Mouse (Mus musculus): ENCODE measurements around the gene Gm21983. TPM values are rescaled to one million over a fixed set of nuclear protein-coding genes. Genes with fewer than 3 reads are reported as not detected.

Gm21983 gene
- polyA plus RNA-seq, 1 experiment from 2014 or later, result not detected

DNA sequence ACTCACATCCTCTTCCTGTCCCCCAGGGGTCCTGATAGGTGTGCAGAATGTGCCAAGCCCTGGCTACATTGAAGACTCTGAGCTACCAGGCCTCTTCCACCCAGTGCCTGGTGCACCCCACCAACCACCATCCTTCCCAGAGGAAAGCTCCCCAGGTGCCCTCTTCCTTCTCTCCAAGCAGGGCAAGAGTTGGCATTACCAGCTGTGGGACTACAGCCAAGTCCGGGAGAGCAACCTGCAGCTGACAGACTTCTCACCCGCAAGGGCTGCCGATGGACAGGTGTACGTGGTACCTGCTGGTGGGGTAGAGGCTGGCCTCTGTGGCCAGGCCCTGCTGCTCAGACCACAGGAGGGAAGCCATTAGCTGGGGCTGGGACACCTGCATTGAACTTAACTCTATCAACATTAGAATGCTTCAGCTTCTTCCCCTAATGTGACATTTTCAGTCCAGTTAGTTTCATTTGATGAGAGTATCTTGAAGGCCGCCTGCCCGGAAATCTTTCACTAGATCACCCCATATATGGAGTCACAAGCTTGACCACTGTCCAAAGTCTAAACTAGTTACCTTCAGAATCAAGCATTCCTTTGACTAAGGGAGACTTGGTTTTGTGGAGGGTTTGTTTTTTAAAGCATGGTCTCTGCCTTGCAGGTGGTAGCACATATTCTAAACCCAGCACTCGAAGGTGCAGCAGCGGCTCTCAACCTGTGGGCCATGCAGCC is 23.0 kb upstream of the Gm21983 start:
- TF ChIP-seq CTCF (IDR thresholded peaks at IDR 0.05; ENCODE audit: low read depth), result no peak
- TF ChIP-seq EP300 (IDR thresholded peaks at IDR 0.05; ENCODE audit: low read depth), result no peak
- Histone ChIP-seq H3K27me3 (ENCODE audit: insufficient read depth, low read length) (no peaks in the 10 kb centered on the region), H3K36me3 (replicated peaks; ENCODE audit: insufficient read depth, low read length) (peaks cover 20% of the 10 kb centered on the region), H3K27ac (ENCODE audit: low read depth) (no peak overlapping the region), H3K9ac (replicated peaks) (no peak overlapping the region), H3K4me3 (ENCODE audit: low read depth, low read length) (no peak overlapping the region), H3K4me1 (ENCODE audit: insufficient read depth) (no peaks in the 10 kb centered on the region), H3K9me3 (ENCODE audit: low read length) (no peaks in the 10 kb centered on the region), H3K4me2 (ENCODE audit: low read depth, low read length) (no peak overlapping the region)
- ATAC-seq (no peak), DNase-seq (no peak)
- WGBS (ENCODE audit: insufficient replicate concordance), result 87% methylated on average over 8 of the region's 8 CpGs

DNA sequence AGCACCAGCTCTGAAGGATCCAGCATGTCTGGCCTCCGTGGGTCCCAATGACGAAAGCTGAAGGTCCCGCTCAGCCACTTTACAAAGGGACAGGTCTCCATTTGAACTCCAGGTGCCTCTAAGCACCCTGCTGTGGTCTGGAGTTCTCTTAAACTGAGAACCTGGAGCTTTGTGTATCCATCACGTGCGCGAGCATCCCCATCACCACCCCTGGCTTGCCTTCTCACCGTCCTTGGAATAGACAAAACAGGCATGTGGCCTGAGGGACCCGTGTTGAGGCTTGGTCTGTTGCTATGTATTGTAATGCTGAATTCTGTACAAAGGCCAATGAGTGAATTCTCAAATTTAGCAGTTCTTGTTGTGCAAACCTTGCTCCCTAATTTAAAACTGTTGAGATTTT is 17.9 kb upstream of the Gm21983 start:
- no peaks in the 10 kb centered on the region for H3K27me3 ChIP-seq (ENCODE audit: insufficient read depth, low read length)
- H3K36me3 ChIP-seq (replicated peaks; ENCODE audit: insufficient read depth, low read length), result peaks cover 16% of the 10 kb centered on the region
- no peaks in the 10 kb centered on the region for H3K9me3 ChIP-seq (ENCODE audit: low read length)
- TF ChIP-seq EP300 (IDR thresholded peaks at IDR 0.05; ENCODE audit: low read depth), result no peak
- TF ChIP-seq CTCF (IDR thresholded peaks at IDR 0.05; ENCODE audit: low read depth), result no peak
- no peak overlapping the region for H3K9ac ChIP-seq (replicated peaks)
- ATAC-seq (no peak), DNase-seq (no peak)
- H3K27ac ChIP-seq (ENCODE audit: low read depth), result no peak overlapping the region
- 77% methylated on average over 8 of the region's 8 CpGs for WGBS (ENCODE audit: insufficient replicate concordance)
- H3K4me1 ChIP-seq (ENCODE audit: insufficient read depth), result peaks cover 18% of the 10 kb centered on the region
- H3K4me2 ChIP-seq (ENCODE audit: low read depth, low read length), result no peak overlapping the region
- no peak overlapping the region for H3K4me3 ChIP-seq (ENCODE audit: low read depth, low read length)

- Histone ChIP-seq H3K27me3 (ENCODE audit: insufficient read depth, low read length) (no peaks in the 10 kb centered on the region), H3K36me3 (replicated peaks; ENCODE audit: insufficient read depth, low read length) (peaks cover 18% of the 10 kb centered on the region), H3K9me3 (ENCODE audit: low read length) (no peaks in the 10 kb centered on the region), H3K4me3 (ENCODE audit: low read depth, low read length) (no peak overlapping the region), H3K4me1 (ENCODE audit: insufficient read depth) (peaks cover 18% of the 10 kb centered on the region), H3K27ac (ENCODE audit: low read depth) (0 out of 2 replicates have a peak overlapping the region, but pooled peaks have one; percentile 22), H3K9ac (replicated peaks) (no peak overlapping the region), H3K4me2 (ENCODE audit: low read depth, low read length) (no peak overlapping the region)
- TF ChIP-seq CTCF (IDR thresholded peaks at IDR 0.05; ENCODE audit: low read depth), result no peak
- no peak for TF ChIP-seq EP300 (IDR thresholded peaks at IDR 0.05; ENCODE audit: low read depth)
- DNase-seq, result no peak
- no peak for ATAC-seq
These were observed 17.5 kb upstream of the Gm21983 start for GRCm38 (mm10) chr7:27198355-27198754.

DNA sequence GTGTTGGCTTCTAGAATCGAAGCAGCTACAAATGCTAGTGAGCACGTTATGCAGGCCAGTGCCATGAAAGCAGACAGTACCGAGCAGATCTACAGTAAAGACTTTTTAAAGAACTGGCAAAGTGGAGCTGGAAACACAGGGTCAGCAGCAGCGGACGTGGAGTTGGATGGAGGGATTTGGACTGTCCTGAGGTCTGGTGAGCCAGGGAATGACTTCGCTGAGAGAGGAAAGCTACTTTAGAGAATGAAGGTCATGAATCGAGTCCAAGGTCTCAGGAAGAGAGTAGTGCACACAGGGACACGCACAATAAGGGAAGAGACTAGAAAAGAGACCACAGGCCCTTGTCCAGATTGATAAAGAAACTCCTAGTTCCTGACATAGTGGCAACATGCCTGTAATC is 16.7 kb upstream of the Gm21983 start:
- H3K4me2 ChIP-seq (ENCODE audit: low read depth, low read length), result no peak overlapping the region
- H3K4me1 ChIP-seq (ENCODE audit: insufficient read depth), result peaks cover 18% of the 10 kb centered on the region
- H3K9ac ChIP-seq (replicated peaks), result no peak overlapping the region
- ATAC-seq (no peak), DNase-seq (no peak)
- TF ChIP-seq EP300 (IDR thresholded peaks at IDR 0.05; ENCODE audit: low read depth) (no peak), CTCF (IDR thresholded peaks at IDR 0.05; ENCODE audit: low read depth) (no peak)
- no peaks in the 10 kb centered on the region for H3K9me3 ChIP-seq (ENCODE audit: low read length)
- H3K4me3 ChIP-seq (ENCODE audit: low read depth, low read length), result no peak overlapping the region
- peaks cover 18% of the 10 kb centered on the region for H3K36me3 ChIP-seq (replicated peaks; ENCODE audit: insufficient read depth, low read length)
- WGBS (ENCODE audit: insufficient replicate concordance), result 80% methylated on average over 8 of the region's 8 CpGs
- H3K27me3 ChIP-seq (ENCODE audit: insufficient read depth, low read length), result no peaks in the 10 kb centered on the region
- peak overlapping the region; percentile 22; the same call in 1 of the 2 replicates for H3K27ac ChIP-seq (ENCODE audit: low read depth)

GRCm38 (mm10) chr7:27197136-27197535 is 16.2 kb upstream of the Gm21983 start:
- Histone ChIP-seq H3K27ac (ENCODE audit: low read depth) (0 out of 2 replicates have a peak overlapping the region, but pooled peaks have one; percentile 22), H3K9me3 (ENCODE audit: low read length) (no peaks in the 10 kb centered on the region), H3K4me3 (ENCODE audit: low read depth, low read length) (no peak overlapping the region), H3K9ac (replicated peaks) (no peak overlapping the region), H3K36me3 (replicated peaks; ENCODE audit: insufficient read depth, low read length) (peaks cover 23% of the 10 kb centered on the region), H3K27me3 (ENCODE audit: insufficient read depth, low read length) (no peaks in the 10 kb centered on the region), H3K4me2 (ENCODE audit: low read depth, low read length) (no peak overlapping the region), H3K4me1 (ENCODE audit: insufficient read depth) (peaks cover 18% of the 10 kb centered on the region)
- WGBS (ENCODE audit: insufficient replicate concordance), result 78% methylated on average over 3 of the region's 3 CpGs
- ATAC-seq (no peak), DNase-seq (no peak)
- TF ChIP-seq CTCF (IDR thresholded peaks at IDR 0.05; ENCODE audit: low read depth), result no peak
- no peak for TF ChIP-seq EP300 (IDR thresholded peaks at IDR 0.05; ENCODE audit: low read depth)

DNA sequence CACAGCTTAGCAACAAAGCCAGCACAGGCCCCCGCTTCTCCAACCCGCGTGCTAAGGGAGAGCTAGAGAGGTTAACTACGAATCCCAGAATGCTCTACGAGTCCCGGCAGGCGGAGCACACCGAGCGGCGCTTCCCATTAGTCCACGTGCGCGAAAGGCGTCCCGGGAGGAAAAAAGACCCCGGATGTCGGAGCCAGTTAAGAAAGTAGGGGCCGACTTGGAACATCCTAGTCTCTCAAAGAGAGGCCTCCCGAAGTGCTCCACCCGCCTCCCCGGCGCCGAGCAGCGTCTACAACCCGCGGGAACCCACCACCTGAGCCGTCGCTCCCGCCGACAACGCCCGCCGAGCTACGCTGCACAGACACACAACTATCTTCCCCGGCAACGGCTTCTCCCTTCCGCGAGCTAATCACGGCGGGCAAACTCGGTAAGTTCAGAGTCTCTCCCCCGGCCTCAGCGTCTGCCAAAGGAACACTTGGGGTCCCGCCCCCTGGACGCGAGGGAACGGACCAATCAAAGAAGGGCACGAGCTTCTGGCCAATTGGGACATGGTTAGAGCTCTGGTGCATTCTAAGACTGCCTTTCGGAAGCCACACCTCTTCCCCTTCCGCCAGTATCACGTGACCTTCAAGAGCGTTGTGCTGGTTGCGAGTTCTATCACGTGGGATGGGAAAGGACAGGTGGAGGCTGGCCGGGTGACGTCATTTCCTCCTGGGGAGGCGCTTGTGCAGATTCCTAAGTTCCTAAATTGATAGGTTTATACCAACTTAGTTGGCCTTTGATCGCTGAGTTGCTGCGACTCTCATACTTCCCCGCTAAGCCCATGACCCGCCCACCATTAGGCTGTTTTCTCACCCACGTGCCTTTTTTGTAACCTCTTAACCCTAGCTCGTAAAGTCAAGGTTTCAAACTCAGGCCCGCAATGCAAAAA is 15.1 kb upstream of the Gm21983 start, which contains the start of the genes BC024978 and Snrpa:
BC024978 (plus strand) TSS at position 101 of the 931 bp plus-strand sequence.
Snrpa (minus strand) TSS at position 591 of the 931 bp plus-strand sequence.
- DNase-seq, result peak; percentile 94
- peak; percentile 98 for ATAC-seq

More for the DNA sequence above, 15.1 kb upstream of the Gm21983 start, which contains the start of the genes BC024978 and Snrpa:
- H3K27ac ChIP-seq (ENCODE audit: low read depth), result peak within 1 kb of the TSS; percentile 99
- WGBS (ENCODE audit: insufficient replicate concordance), result under 1% methylated on average over 64 of the region's 64 CpGs
- H3K4me3 ChIP-seq (ENCODE audit: low read depth, low read length), result peak within 1 kb of the TSS; percentile 73
- H3K27me3 ChIP-seq (ENCODE audit: insufficient read depth, low read length), result no peaks in the 10 kb centered on the region
- H3K9me3 ChIP-seq (ENCODE audit: low read length), result no peaks in the 10 kb centered on the region
- H3K4me2 ChIP-seq (ENCODE audit: low read depth, low read length), result peak within 1 kb of the TSS; percentile 79
- H3K4me1 ChIP-seq (ENCODE audit: insufficient read depth), result peaks cover 18% of the 10 kb centered on the region
- TF ChIP-seq CTCF (IDR thresholded peaks at IDR 0.05; ENCODE audit: low read depth) (no peak), EP300 (IDR thresholded peaks at IDR 0.05; ENCODE audit: low read depth) (peak; percentile 73)
- H3K9ac ChIP-seq (replicated peaks), result peak within 1 kb of the TSS; percentile 82
- peaks cover 35% of the 10 kb centered on the region for H3K36me3 ChIP-seq (replicated peaks; ENCODE audit: insufficient read depth, low read length)
